ENCODE assay signal across 8 mouse cellular contexts in the genomic region with DNA sequence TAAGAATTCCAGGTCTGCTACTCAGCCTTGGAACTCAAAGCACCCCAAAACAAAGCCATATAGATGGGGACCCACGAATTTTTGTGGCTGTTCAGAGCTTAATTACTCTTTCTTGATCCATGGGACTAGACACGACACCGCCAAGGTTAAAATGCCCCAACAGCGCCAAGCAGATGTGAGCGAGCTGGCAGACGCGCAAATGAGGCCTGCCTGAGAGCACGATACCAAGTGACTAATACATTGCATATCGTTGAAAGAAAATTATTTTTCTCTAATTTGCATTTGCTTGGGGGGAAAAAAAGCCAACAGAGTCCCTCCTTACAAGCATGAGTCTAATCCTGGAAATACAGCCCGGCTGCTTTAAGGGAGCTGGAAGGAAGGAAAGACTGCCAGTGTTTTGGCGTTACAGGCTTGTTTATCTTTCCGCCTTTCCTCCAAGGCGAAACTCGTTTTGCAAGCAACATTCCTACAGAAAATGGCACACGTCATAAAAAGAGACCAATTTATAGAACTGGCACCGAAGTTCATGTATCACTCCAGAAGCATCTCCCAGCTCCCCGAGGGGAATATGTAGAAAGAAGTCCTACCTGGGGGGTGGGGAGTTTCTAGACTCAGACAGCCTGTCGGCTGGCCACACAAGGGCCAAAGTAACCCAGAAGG.
DNase-seq lines count a peak whose midpoint lies in the region; ATAC-seq and TF ChIP-seq lines count a peak whose summit lies in the region.
"Had no signal": no experiment of that assay in that cellular context is flagged by ENCODE, and none has a peak within 500 bp of the region (broad histone marks: within the 10 kb centered on the region; RNA-seq: fewer than 3 reads in every experiment).

No protein-coding gene starts in this region.

- 18% methylated on average over 18 of the region's 18 CpGs for WGBS in lung, adult 2 months
- 12% methylated on average over 18 of the region's 18 CpGs for WGBS in embryonic facial prominence, embryonic 13.5 days
- WGBS in forebrain, embryonic 12.5 days, result 7% methylated on average over 18 of the region's 18 CpGs

- H3K4me1 ChIP-seq in lung, adult 2 months (ENCODE audit: control insufficient read depth, insufficient read depth, low read length), result peaks cover 45% of the 10 kb centered on the region
- H3K4me1 ChIP-seq in embryonic facial prominence, embryonic 13.5 days, result peaks cover 87% of the 10 kb centered on the region
- H3K4me1 ChIP-seq in forebrain, embryonic 12.5 days, result peaks cover 97% of the 10 kb centered on the region

- ATAC-seq in embryonic facial prominence, embryonic 13.5 days (ENCODE audit: insufficient number of reproducible peaks, insufficient read depth, low FRiP score, low TSS enrichment, low read depth), result no peak
- no peak for ATAC-seq in forebrain, embryonic 12.5 days (ENCODE audit: low FRiP score)

- peak overlapping the region; percentile 44; the same call in 1 of the 2 replicates for H3K4me2 ChIP-seq in embryonic facial prominence, embryonic 13.5 days
- peak overlapping the region; percentile 42 for H3K4me2 ChIP-seq in forebrain, embryonic 12.5 days

- H3K9ac ChIP-seq in embryonic facial prominence, embryonic 13.5 days, result no peak overlapping the region
- no peak overlapping the region for H3K9ac ChIP-seq in forebrain, embryonic 12.5 days

- no peaks in the 10 kb centered on the region for H3K9me3 ChIP-seq in embryonic facial prominence, embryonic 13.5 days
- H3K9me3 ChIP-seq in forebrain, embryonic 12.5 days, result no peaks in the 10 kb centered on the region

- TF ChIP-seq POLR2A in lung, adult 2 months (IDR thresholded peaks at IDR 0.05; ENCODE audit: borderline replicate concordance, extremely low read depth, low read depth, low read length), result no peak

- TF ChIP-seq CTCF in lung, adult 2 months (IDR thresholded peaks at IDR 0.05; ENCODE audit: insufficient read depth, low read length), result no peak

- H3K27me3 ChIP-seq in embryonic facial prominence, embryonic 13.5 days, result peaks cover 99% of the 10 kb centered on the region
- H3K27me3 ChIP-seq in forebrain, embryonic 12.5 days, result peaks cover 89% of the 10 kb centered on the region

- no peaks in the 10 kb centered on the region for H3K36me3 ChIP-seq in embryonic facial prominence, embryonic 13.5 days
- no peaks in the 10 kb centered on the region for H3K36me3 ChIP-seq in forebrain, embryonic 12.5 days (replicated peaks)

- no peak overlapping the region for H3K27ac ChIP-seq in embryonic facial prominence, embryonic 13.5 days
- peak overlapping the region; percentile 89; the same call in 1 of the 2 replicates for H3K27ac ChIP-seq in forebrain, embryonic 12.5 days

- peak; percentile 11 for DNase-seq in lung, adult 2 months
- no peak for DNase-seq in lung, postnatal 25 days (ENCODE audit: low spot score)
- peak; percentile 44 for DNase-seq in lung, postnatal 10 days
- no peak for DNase-seq in frontal cortex, adult 2 months (ENCODE audit: extremely low spot score in 1 of 2, low spot score in 1 of 2)
- no peak for DNase-seq in retina, embryonic 14.5 days (ENCODE audit: low spot score)
- DNase-seq: layer of hippocampus, postnatal 36 days had no signal

- no peak overlapping the region for H3K4me3 ChIP-seq in lung, adult 2 months (replicated peaks; ENCODE audit: extremely low read depth, low read depth, low read length)
- H3K4me3 ChIP-seq in embryonic facial prominence, embryonic 13.5 days, result no peak overlapping the region
- no peak overlapping the region for H3K4me3 ChIP-seq in forebrain, embryonic 12.5 days (replicated peaks)

Comparison
In these comparisons a context has a peak if more than half of its experiments do, and no peak if none do; other contexts are left out.
1. DNase-seq: peak in lung, adult 2 months (single experiment) and lung, postnatal 10 days (single experiment); none in lung, postnatal 25 days (single experiment), frontal cortex, adult 2 months (0 of 2) and retina, embryonic 14.5 days (single experiment).